Mouse (Mus musculus): ENCODE measurements around the gene S100a6. TPM values are rescaled to one million over a fixed set of nuclear protein-coding genes. Genes with fewer than 3 reads are reported as not detected.

The S100a6 gene
- total and polyA plus RNA-seq, 3 experiments, result 65.8 to 158 (median 79.9) TPM

GRCm38 (mm10) chr3:90603623-90604022 lies 9.1 kb upstream of the S100a6 start, which contains the start of gene S100a4:
TSS of gene S100a4 (plus strand) at chr3:90603771.
- TF ChIP-seq POLR2A (IDR thresholded peaks at IDR 0.05; ENCODE audit: insufficient read depth, low read depth, low read length), result no peak
- TF ChIP-seq CTCF (IDR thresholded peaks at IDR 0.05), result no peak
- TF ChIP-seq EP300 (IDR thresholded peaks at IDR 0.05; ENCODE audit: insufficient read depth, low read depth, low read length), result no peak
- Histone ChIP-seq H3K36me3 (ENCODE audit: control insufficient read depth, insufficient read depth, low read length) (no peaks in the 10 kb centered on the region), H3K27me3 (ENCODE audit: control insufficient read depth, insufficient read depth, low read length) (no peaks in the 10 kb centered on the region), H3K9ac (ENCODE audit: low read depth, low read length) (no peak within 1 kb of the TSS), H3K79me2 (replicated peaks; ENCODE audit: control insufficient read depth, insufficient read depth, low read length) (no peaks in the 10 kb centered on the region), H3K27ac (peak within 1 kb of the TSS; percentile 53), H3K4me3 (no peak within 1 kb of the TSS), H3K4me1 (ENCODE audit: control insufficient read depth, insufficient read depth, low read length) (peaks cover 16% of the 10 kb centered on the region)
- DNase-seq, result peak in 1 of 2 experiments; percentile 53
- intact Hi-C loops (cut with DNase I), result no loop called here
- WGBS, result 30% methylated on average over 3 of the region's 3 CpGs

GRCm38 (mm10) chr3:90604416-90604815 lies 8.3 kb upstream of the S100a6 start:
- intact Hi-C loops (cut with DNase I), result no loop called here
- Histone ChIP-seq H3K27me3 (ENCODE audit: control insufficient read depth, insufficient read depth, low read length) (no peaks in the 10 kb centered on the region), H3K79me2 (replicated peaks; ENCODE audit: control insufficient read depth, insufficient read depth, low read length) (no peaks in the 10 kb centered on the region), H3K27ac (peak overlapping the region; percentile 53), H3K4me1 (ENCODE audit: control insufficient read depth, insufficient read depth, low read length) (peaks cover 16% of the 10 kb centered on the region), H3K4me3 (no peak overlapping the region), H3K36me3 (ENCODE audit: control insufficient read depth, insufficient read depth, low read length) (no peaks in the 10 kb centered on the region), H3K9ac (ENCODE audit: low read depth, low read length) (no peak overlapping the region)
- TF ChIP-seq CTCF (IDR thresholded peaks at IDR 0.05) (no peak), EP300 (IDR thresholded peaks at IDR 0.05; ENCODE audit: insufficient read depth, low read depth, low read length) (peak; percentile 63; the same call in 1 of the 2 replicates)
- 23% methylated on average over 4 of the region's 4 CpGs for WGBS
- DNase-seq, result peak; percentile 88

GRCm38 (mm10) chr3:90605049-90605448 lies 7.6 kb upstream of the S100a6 start:
- no peak overlapping the region for H3K9ac ChIP-seq (ENCODE audit: low read depth, low read length)
- no peak overlapping the region for H3K4me3 ChIP-seq
- TF ChIP-seq POLR2A (IDR thresholded peaks at IDR 0.05; ENCODE audit: insufficient read depth, low read depth, low read length) (no peak), EP300 (IDR thresholded peaks at IDR 0.05; ENCODE audit: insufficient read depth, low read depth, low read length) (no peak), CTCF (IDR thresholded peaks at IDR 0.05) (no peak)
- intact Hi-C loops (cut with DNase I), result no loop called here
- 93% methylated on average over 3 of the region's 3 CpGs for WGBS
- peak overlapping the region; percentile 53 for H3K27ac ChIP-seq
- H3K36me3 ChIP-seq (ENCODE audit: control insufficient read depth, insufficient read depth, low read length), result no peaks in the 10 kb centered on the region
- H3K27me3 ChIP-seq (ENCODE audit: control insufficient read depth, insufficient read depth, low read length), result no peaks in the 10 kb centered on the region
- DNase-seq, result no peak
- H3K79me2 ChIP-seq (replicated peaks; ENCODE audit: control insufficient read depth, insufficient read depth, low read length), result no peaks in the 10 kb centered on the region
- H3K4me1 ChIP-seq (ENCODE audit: control insufficient read depth, insufficient read depth, low read length), result peaks cover 15% of the 10 kb centered on the region

GRCm38 (mm10) chr3:90605736-90606135 lies 6.9 kb upstream of the S100a6 start:
- Histone ChIP-seq H3K27ac (no peak overlapping the region; the same call in 1 of the 2 replicates), H3K27me3 (ENCODE audit: control insufficient read depth, insufficient read depth, low read length) (no peaks in the 10 kb centered on the region), H3K79me2 (replicated peaks; ENCODE audit: control insufficient read depth, insufficient read depth, low read length) (no peaks in the 10 kb centered on the region), H3K4me1 (ENCODE audit: control insufficient read depth, insufficient read depth, low read length) (peaks cover 12% of the 10 kb centered on the region), H3K9ac (ENCODE audit: low read depth, low read length) (no peak overlapping the region), H3K4me3 (no peak overlapping the region), H3K36me3 (ENCODE audit: control insufficient read depth, insufficient read depth, low read length) (no peaks in the 10 kb centered on the region)
- TF ChIP-seq EP300 (IDR thresholded peaks at IDR 0.05; ENCODE audit: insufficient read depth, low read depth, low read length), result no peak
- no peak for TF ChIP-seq CTCF (IDR thresholded peaks at IDR 0.05)
- no peak for TF ChIP-seq POLR2A (IDR thresholded peaks at IDR 0.05; ENCODE audit: insufficient read depth, low read depth, low read length)
- WGBS, result 74% methylated on average over 2 of the region's 2 CpGs
- no peak for DNase-seq
- intact Hi-C loops (cut with DNase I), result no loop called here

- H3K27ac ChIP-seq, result no peak overlapping the region; the same call in 1 of the 2 replicates
- peak in 1 of 2 experiments; percentile 56 for DNase-seq
- intact Hi-C loops (cut with DNase I), result no loop called here
- TF ChIP-seq EP300 (IDR thresholded peaks at IDR 0.05; ENCODE audit: insufficient read depth, low read depth, low read length) (no peak), CTCF (IDR thresholded peaks at IDR 0.05) (no peak), POLR2A (IDR thresholded peaks at IDR 0.05; ENCODE audit: insufficient read depth, low read depth, low read length) (no peak)
- H3K27me3 ChIP-seq (ENCODE audit: control insufficient read depth, insufficient read depth, low read length), result no peaks in the 10 kb centered on the region
- no peak overlapping the region for H3K9ac ChIP-seq (ENCODE audit: low read depth, low read length)
- WGBS, result 91% methylated on average over 6 of the region's 6 CpGs
- no peaks in the 10 kb centered on the region for H3K79me2 ChIP-seq (replicated peaks; ENCODE audit: control insufficient read depth, insufficient read depth, low read length)
- H3K4me1 ChIP-seq (ENCODE audit: control insufficient read depth, insufficient read depth, low read length), result peaks cover 11% of the 10 kb centered on the region
- no peak overlapping the region for H3K4me3 ChIP-seq
- H3K36me3 ChIP-seq (ENCODE audit: control insufficient read depth, insufficient read depth, low read length), result no peaks in the 10 kb centered on the region
Observed at GRCm38 (mm10) chr3:90606185-90606584, 6.5 kb upstream of the S100a6 start.

GRCm38 (mm10) chr3:90607361-90607760 lies 5.3 kb upstream of the S100a6 start:
- Histone ChIP-seq H3K4me1 (ENCODE audit: control insufficient read depth, insufficient read depth, low read length) (peaks cover 11% of the 10 kb centered on the region), H3K27ac (no peak overlapping the region), H3K9ac (ENCODE audit: low read depth, low read length) (no peak overlapping the region), H3K27me3 (ENCODE audit: control insufficient read depth, insufficient read depth, low read length) (no peaks in the 10 kb centered on the region), H3K36me3 (ENCODE audit: control insufficient read depth, insufficient read depth, low read length) (no peaks in the 10 kb centered on the region), H3K79me2 (replicated peaks; ENCODE audit: control insufficient read depth, insufficient read depth, low read length) (no peaks in the 10 kb centered on the region), H3K4me3 (no peak overlapping the region)
- no peak for TF ChIP-seq POLR2A (IDR thresholded peaks at IDR 0.05; ENCODE audit: insufficient read depth, low read depth, low read length)
- 0 out of 2 replicates have a peak, but pooled peaks have one; percentile 2 for TF ChIP-seq CTCF (IDR thresholded peaks at IDR 0.05)
- no peak for TF ChIP-seq EP300 (IDR thresholded peaks at IDR 0.05; ENCODE audit: insufficient read depth, low read depth, low read length)
- intact Hi-C loops (cut with DNase I), result no loop called here
- no peak for DNase-seq
- 85% methylated on average over 3 of the region's 3 CpGs for WGBS
